Mouse (Mus musculus) T-helper 17 cell (primary cell): ENCODE results near the gene Chst11.

Experiments
- in situ Hi-C, 2 experiments: fragments of 300-600 bp; cut with MboI, MseI; formaldehyde crosslinking; loops; 1 replicate in 1 of 2; 2 replicates in 1 of 2; pipeline ENCODE4 v1.15.1; 2025; ENCODE audit warnings: high pct_unique_total_duplicates in 2 of 2

Gene Chst11

GRCm38 (mm10) chr10:83166272-83166671, 181.0 kb downstream of the Chst11 start:
- in situ Hi-C loops = no loop called here

GRCm38 (mm10) chr10:83167492-83167891, 182.2 kb downstream of the Chst11 start:
- in situ Hi-C loops = no loop called here

GRCm38 (mm10) chr10:83168303-83169056, 183.2 kb downstream of the Chst11 start:
- in situ Hi-C loops = no loop called here

GRCm38 (mm10) chr10:83169554-83169953, 184.3 kb downstream of the Chst11 start:
- in situ Hi-C loops = no loop called here

GRCm38 (mm10) chr10:83178151-83178550, 192.9 kb downstream of the Chst11 start:
- in situ Hi-C loops = no loop called here

GRCm38 (mm10) chr10:83178661-83179060, 193.4 kb downstream of the Chst11 start:
- in situ Hi-C loops = no loop called here

GRCm38 (mm10) chr10:83181831-83182572, 196.7 kb downstream of the Chst11 start:
- in situ Hi-C loops = loop anchor here in 1 of 2 experiments (5.0 kb wide), 1 partner anchor 85 kb away; no protein-coding TSS in a partner anchor

GRCm38 (mm10) chr10:83182573-83182960, 197.3 kb downstream of the Chst11 start:
- in situ Hi-C loops = loop anchor here in 1 of 2 experiments (5.0 kb wide), 1 partner anchor 85 kb away; no protein-coding TSS in a partner anchor

GRCm38 (mm10) chr10:83183634-83184479, 198.6 kb downstream of the Chst11 start:
- in situ Hi-C loops = loop anchor here in 1 of 2 experiments (5.0 kb wide), 1 partner anchor 87 kb away; no protein-coding TSS in a partner anchor

- in situ Hi-C loops = loop anchor here in 1 of 2 experiments (5.0 kb wide), 1 partner anchor 87 kb away; no protein-coding TSS in a partner anchor
Measured at GRCm38 (mm10) chr10:83184480-83185069, 199.3 kb downstream of the Chst11 start.

- in situ Hi-C loops = no loop called here
Measured at GRCm38 (mm10) chr10:83185121-83185520, 199.8 kb downstream of the Chst11 start.

- in situ Hi-C loops = no loop called here
Measured at GRCm38 (mm10) chr10:83186167-83186566, 200.9 kb downstream of the Chst11 start.

GRCm38 (mm10) chr10:83186984-83187383, 201.7 kb downstream of the Chst11 start:
- in situ Hi-C loops = no loop called here

- in situ Hi-C loops = no loop called here
Measured at GRCm38 (mm10) chr10:83189071-83189470, 203.8 kb downstream of the Chst11 start.

GRCm38 (mm10) chr10:83191476-83191875, 206.2 kb downstream of the Chst11 start:
- in situ Hi-C loops = no loop called here

- in situ Hi-C loops = no loop called here
Measured at GRCm38 (mm10) chr10:83191982-83192381, 206.7 kb downstream of the Chst11 start.

GRCm38 (mm10) chr10:83197690-83198336, 212.5 kb downstream of the Chst11 start:
- in situ Hi-C loops = no loop called here

GRCm38 (mm10) chr10:83198692-83199091, 213.4 kb downstream of the Chst11 start:
- in situ Hi-C loops = no loop called here

- in situ Hi-C loops = no loop called here
Measured at GRCm38 (mm10) chr10:83199290-83199689, 214.0 kb downstream of the Chst11 start.

GRCm38 (mm10) chr10:83201525-83201924, 216.2 kb downstream of the Chst11 start:
- in situ Hi-C loops = loop anchor here in 1 of 2 experiments (25.0 kb wide), 1 partner anchor 289 kb away; no protein-coding TSS in a partner anchor
